Mouse (Mus musculus) forebrain, embryonic 14.5 days (tissue): ENCODE measurements around the gene Scgn. TPM values are rescaled to one million over a fixed set of nuclear protein-coding genes. Genes with fewer than 3 reads are reported as not detected.

Source experiments
- ATAC-seq: fragments of 200-750 bp; cut with Nextera tagmentation; 2 replicates; pipeline ENCODE4 v1.8.0; 2017; ENCODE audit warnings: mild to moderate bottlenecking, moderate library complexity
- DNase-seq: peaks from one replicate; pipeline ENCODE4 v3.0.0-alpha.2; 2015; ENCODE audit warnings: low spot score
- H3K27ac ChIP-seq: fragments of 300-500 bp; sonication (generic); 2 replicates; pipeline ENCODE4 v1.5.1; 2014; ENCODE audit warnings: low read depth, mild to moderate bottlenecking, control low read depth, low read length, moderate library complexity
- H3K27me3 ChIP-seq: fragments of 300-500 bp; sonication (generic); replicated peaks from 2 replicates; pipeline ENCODE4 v1.6.1; 2014; ENCODE audit warnings: low read length, control low read depth, mixed read lengths; ENCODE audit not compliant: control insufficient read depth, insufficient read depth
- H3K36me3 ChIP-seq: fragments of 300-500 bp; sonication (generic); 2 replicates; pipeline ENCODE4 v1.6.1; 2014; ENCODE audit warnings: low read length, control low read depth; ENCODE audit not compliant: control insufficient read depth, insufficient read depth
- H3K4me1 ChIP-seq: fragments of 300-500 bp; sonication (generic); 2 replicates; pipeline ENCODE4 v1.6.1; 2014; ENCODE audit warnings: antibody characterized with exemption, low read length, control low read depth; ENCODE audit not compliant: control insufficient read depth, insufficient read depth
- H3K4me2 ChIP-seq: fragments of 300-500 bp; sonication (generic); 2 replicates; pipeline ENCODE4 v1.6.1; 2014; ENCODE audit warnings: mild to moderate bottlenecking, control low read depth, low read length
- H3K4me3 ChIP-seq: fragments of 300-500 bp; sonication (generic); 2 replicates; pipeline ENCODE4 v1.5.1; 2014; ENCODE audit warnings: low read depth, low read length, control low read depth
- H3K9ac ChIP-seq: fragments of 300-500 bp; sonication (generic); 2 replicates; pipeline ENCODE4 v1.6.1; 2014; ENCODE audit warnings: mild to moderate bottlenecking, low read length, control low read depth, moderate library complexity
- H3K9me3 ChIP-seq: fragments of 300-500 bp; sonication (generic); replicated peaks from 2 replicates; pipeline ENCODE4 v1.6.1; 2016; ENCODE audit warnings: low read length, control low read depth, mixed read lengths; ENCODE audit not compliant: control insufficient read depth
- WGBS: fragments of 180-500 bp; shearing (Covaris S2); extraction: QIAGEN DNeasy Blood & Tissue Kit; methylation state at CpG from one replicate; pipeline ENCODE4 v1.1.7; 2014; 5-methylcytosine and 5-hydroxymethylcytosine counted together
- polyA plus RNA-seq: library from polyadenylated mRNA; unstranded; fragments of >200 nt; fragmentation: Nextera tagmentation; extraction: Ambion mirVana; gene quantifications from 2 replicates; pipeline ENCODE4 v1.2.1, GENCODE M21; 2014

Gene Scgn
- 4.2 and 5.3 TPM in 2 replicates for polyA plus RNA-seq

DNA sequence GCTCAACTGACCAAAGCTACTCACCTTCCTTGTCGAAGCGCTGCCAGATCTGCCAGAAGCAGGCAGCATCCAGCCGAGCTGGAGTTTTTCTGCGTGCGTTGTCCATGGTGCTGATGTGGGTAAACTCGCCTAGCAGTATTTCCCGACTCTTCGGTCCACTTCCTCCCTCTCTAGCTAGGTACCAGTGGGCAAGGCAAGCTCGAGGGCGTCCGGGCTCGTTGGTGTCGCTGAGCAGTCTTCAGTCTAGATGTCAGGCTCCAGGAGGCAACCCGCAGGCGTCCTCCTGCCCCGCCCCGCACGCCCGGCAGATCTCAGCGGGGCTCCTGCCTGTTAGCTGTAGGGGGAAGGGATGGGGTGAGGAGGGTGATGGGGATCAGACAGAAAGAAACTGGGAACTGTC lies at the start of gene Scgn:
Scgn (minus strand) TSS at position 287 of the 400 bp plus-strand sequence.
- Histone ChIP-seq H3K9ac (0 out of 2 replicates have a peak within 1 kb of the TSS, but pooled peaks have one; percentile 21), H3K36me3 (no peaks in the 10 kb centered on the region), H3K4me3 (peak within 1 kb of the TSS; percentile 14; the same call in 1 of the 2 replicates), H3K27me3 (peaks cover 24% of the 10 kb centered on the region; the same call in 1 of the 2 replicates), H3K27ac (no peak within 1 kb of the TSS), H3K9me3 (no peaks in the 10 kb centered on the region), H3K4me2 (peak within 1 kb of the TSS; percentile 51), H3K4me1 (peaks cover 9% of the 10 kb centered on the region; the same call in 1 of the 2 replicates)
- DNase-seq (peak; percentile 66), ATAC-seq (peak; percentile 38; the same call in 1 of the 2 replicates)
- under 1% methylated on average over 20 of the region's 20 CpGs for WGBS

GRCm38 (mm10) chr13:24040221-24040620 lies 49.2 kb upstream of the Scgn start:
- Histone ChIP-seq H3K27ac (no peak overlapping the region), H3K36me3 (peaks cover 10% of the 10 kb centered on the region; the same call in 1 of the 2 replicates), H3K9me3 (no peaks in the 10 kb centered on the region), H3K9ac (no peak overlapping the region), H3K27me3 (no peaks in the 10 kb centered on the region), H3K4me1 (peaks cover 7% of the 10 kb centered on the region; the same call in 1 of the 2 replicates), H3K4me3 (no peak overlapping the region), H3K4me2 (no peak overlapping the region)
- ATAC-seq, result no peak
- no peak for DNase-seq
- WGBS, result 77% methylated on average over 7 of the region's 7 CpGs

GRCm38 (mm10) chr13:24037502-24037901 lies 46.5 kb upstream of the Scgn start:
- no peaks in the 10 kb centered on the region for H3K4me1 ChIP-seq
- ATAC-seq (no peak), DNase-seq (no peak)
- H3K36me3 ChIP-seq, result peaks cover 5% of the 10 kb centered on the region; the same call in 1 of the 2 replicates
- H3K4me2 ChIP-seq, result no peak overlapping the region
- no peaks in the 10 kb centered on the region for H3K27me3 ChIP-seq
- 74% methylated on average over 3 of the region's 3 CpGs for WGBS
- H3K9ac ChIP-seq, result no peak overlapping the region
- H3K27ac ChIP-seq, result no peak overlapping the region
- no peaks in the 10 kb centered on the region for H3K9me3 ChIP-seq
- H3K4me3 ChIP-seq, result no peak overlapping the region

GRCm38 (mm10) chr13:24036150-24036549 lies 45.1 kb upstream of the Scgn start:
- Histone ChIP-seq H3K27me3 (no peaks in the 10 kb centered on the region), H3K36me3 (peaks cover 3% of the 10 kb centered on the region; the same call in 1 of the 2 replicates), H3K4me1 (no peaks in the 10 kb centered on the region), H3K9me3 (no peaks in the 10 kb centered on the region), H3K27ac (no peak overlapping the region), H3K4me3 (no peak overlapping the region), H3K9ac (no peak overlapping the region), H3K4me2 (no peak overlapping the region)
- ATAC-seq (no peak), DNase-seq (no peak)
- 77% methylated on average over 18 of the region's 18 CpGs for WGBS

DNA sequence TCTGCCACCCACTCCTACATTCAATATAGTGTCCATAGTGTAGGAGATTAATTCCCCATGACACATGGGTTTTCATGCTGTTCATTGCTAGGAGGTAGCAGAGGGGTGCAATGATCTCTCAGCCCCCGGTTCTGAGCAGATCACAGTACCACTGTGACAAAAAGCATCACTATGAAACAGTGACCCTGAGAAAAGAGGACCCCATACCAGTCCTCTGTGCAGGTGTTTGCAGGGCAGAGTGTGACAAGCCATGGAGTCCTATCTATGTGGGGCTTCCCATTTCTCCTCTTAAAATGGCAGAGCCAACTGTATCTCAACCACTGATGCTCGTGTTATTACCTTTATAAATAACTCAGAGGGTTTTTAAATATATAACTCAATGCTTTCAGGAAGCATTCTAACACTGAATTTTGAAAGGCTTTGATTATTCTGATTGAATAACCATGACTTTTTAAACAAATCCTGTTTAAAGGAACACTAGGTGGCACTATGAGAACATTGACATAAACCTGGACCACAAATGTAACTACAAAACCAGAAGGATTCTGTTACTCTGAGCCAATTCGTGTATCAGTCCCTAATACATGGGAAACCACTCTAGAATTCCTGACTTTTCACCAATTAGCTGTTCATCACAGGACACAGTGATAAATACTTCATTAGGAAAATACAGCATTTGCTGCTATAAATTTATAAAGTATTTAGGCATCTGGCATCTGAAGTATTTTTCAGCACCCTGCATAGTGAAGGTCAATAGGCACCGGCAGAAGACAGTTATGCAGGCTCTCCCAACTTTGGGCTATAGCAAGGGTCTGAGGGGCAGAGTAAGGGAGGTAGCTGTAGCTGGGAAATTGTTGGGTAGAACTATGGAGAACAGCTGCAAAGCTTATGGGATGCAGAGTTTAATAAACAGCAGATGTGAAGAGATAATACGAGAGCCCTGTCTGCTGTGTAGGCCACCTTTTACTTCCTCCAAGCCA lies 36.5 kb upstream of the Scgn start:
- Histone ChIP-seq H3K27ac (no peak overlapping the region), H3K9ac (no peak overlapping the region), H3K27me3 (no peaks in the 10 kb centered on the region), H3K4me1 (no peaks in the 10 kb centered on the region), H3K4me3 (no peak overlapping the region), H3K36me3 (no peaks in the 10 kb centered on the region), H3K4me2 (no peak overlapping the region), H3K9me3 (no peaks in the 10 kb centered on the region)
- DNase-seq, result peak; percentile 83
- 68% methylated on average over 5 of the region's 5 CpGs for WGBS
- ATAC-seq, result peak; percentile 54

DNA sequence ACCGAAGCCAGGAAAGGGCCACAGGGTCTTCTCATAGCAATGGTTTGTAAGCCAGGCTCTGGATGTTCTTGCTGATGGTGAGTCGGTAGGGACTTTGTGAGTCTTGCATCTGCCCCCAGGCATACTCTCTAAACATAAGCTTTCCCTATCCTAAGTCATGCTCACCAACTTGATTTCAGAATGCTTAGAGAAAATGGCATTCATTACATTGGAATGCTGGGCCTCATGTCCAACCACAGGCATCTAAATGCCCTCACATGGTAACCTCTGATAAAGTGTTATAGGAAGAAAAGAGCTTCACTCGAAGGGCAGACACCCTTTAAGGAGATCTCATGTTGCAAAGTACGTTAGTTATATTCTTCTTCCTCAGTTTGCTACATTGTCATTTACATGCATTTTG lies 27.5 kb upstream of the Scgn start:
- no peaks in the 10 kb centered on the region for H3K9me3 ChIP-seq
- no peak overlapping the region for H3K9ac ChIP-seq
- no peaks in the 10 kb centered on the region for H3K27me3 ChIP-seq
- DNase-seq (no peak), ATAC-seq (no peak)
- no peak overlapping the region for H3K27ac ChIP-seq
- WGBS, result 88% methylated on average over 4 of the region's 4 CpGs
- no peaks in the 10 kb centered on the region for H3K4me1 ChIP-seq
- H3K36me3 ChIP-seq, result no peaks in the 10 kb centered on the region
- no peak overlapping the region for H3K4me2 ChIP-seq
- H3K4me3 ChIP-seq, result no peak overlapping the region

- Histone ChIP-seq H3K4me2 (no peak overlapping the region), H3K4me3 (no peak overlapping the region), H3K27me3 (no peaks in the 10 kb centered on the region), H3K36me3 (0 out of 2 replicates have a peak, but pooled peaks cover 4% of the 10 kb centered on the region), H3K9me3 (no peaks in the 10 kb centered on the region), H3K27ac (no peak overlapping the region), H3K4me1 (no peaks in the 10 kb centered on the region), H3K9ac (no peak overlapping the region)
- no peak for DNase-seq
- ATAC-seq, result no peak
- WGBS, result 82% methylated on average over 2 of the region's 2 CpGs
Measured at GRCm38 (mm10) chr13:24005528-24005927, 14.5 kb upstream of the Scgn start.

GRCm38 (mm10) chr13:24001797-24002196 lies 10.8 kb upstream of the Scgn start:
- Histone ChIP-seq H3K36me3 (no peaks in the 10 kb centered on the region), H3K4me2 (no peak overlapping the region), H3K4me3 (no peak overlapping the region), H3K27me3 (no peaks in the 10 kb centered on the region), H3K27ac (no peak overlapping the region), H3K9ac (no peak overlapping the region), H3K4me1 (no peaks in the 10 kb centered on the region), H3K9me3 (no peaks in the 10 kb centered on the region)
- ATAC-seq, result no peak
- WGBS, result 65% methylated on average over 2 of the region's 2 CpGs
- no peak for DNase-seq

DNA sequence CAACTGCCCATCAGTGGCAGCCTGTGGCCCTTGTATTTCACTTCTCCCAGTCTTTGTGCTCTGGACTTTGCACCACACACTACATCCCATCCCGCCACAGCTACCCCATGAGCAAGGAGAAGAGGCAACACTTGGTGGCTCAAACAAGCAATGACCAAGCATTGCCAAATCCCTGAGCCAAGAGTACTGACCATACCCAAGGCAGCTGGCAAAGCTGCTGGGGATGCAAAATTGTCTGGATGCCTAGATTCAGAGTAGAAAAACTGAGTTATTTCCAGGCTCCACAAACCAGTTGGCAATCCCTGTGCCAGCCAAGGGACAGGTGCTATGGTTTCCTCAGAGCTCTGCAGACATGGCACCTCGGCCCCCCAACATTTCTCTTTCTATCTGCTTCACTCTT lies 10.1 kb upstream of the Scgn start:
- H3K36me3 ChIP-seq, result no peaks in the 10 kb centered on the region
- H3K9ac ChIP-seq, result no peak overlapping the region
- no peaks in the 10 kb centered on the region for H3K27me3 ChIP-seq
- no peaks in the 10 kb centered on the region for H3K9me3 ChIP-seq
- H3K4me2 ChIP-seq, result no peak overlapping the region
- H3K27ac ChIP-seq, result no peak overlapping the region
- no peak overlapping the region for H3K4me3 ChIP-seq
- no peak for DNase-seq
- 84% methylated on average over 2 of the region's 2 CpGs for WGBS
- H3K4me1 ChIP-seq, result no peaks in the 10 kb centered on the region
- ATAC-seq, result no peak
